Mouse (Mus musculus) cerebellum, adult 9-11 months (tissue): Measurements from ENCODE around the gene 4931429L15Rik.

Experiments used
- DNase-seq: peaks from one replicate; pipeline ENCODE4 v3.0.0; 2022

4931429L15Rik gene

DNA sequence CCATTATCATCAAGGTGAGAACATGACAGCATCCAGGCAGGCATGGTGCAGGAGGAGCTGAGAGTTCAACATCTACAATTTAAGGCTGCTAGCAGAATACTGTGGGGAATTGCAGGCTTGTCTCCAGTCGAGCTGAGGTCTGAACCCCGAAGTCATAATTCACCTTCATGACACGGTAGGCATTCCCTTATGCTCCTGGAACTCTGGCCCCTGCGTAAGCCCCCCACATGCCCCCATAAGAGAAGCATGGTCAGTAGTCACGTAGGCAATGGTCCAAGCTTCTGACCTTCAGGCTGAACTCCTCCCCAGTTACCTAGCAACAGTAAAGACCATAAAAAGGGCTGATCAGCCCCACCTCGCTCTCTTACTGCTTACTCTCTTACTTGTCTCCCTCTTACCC lies at the start of gene 4931429L15Rik:
Gene 4931429L15Rik, minus strand, starts transcription at position 101 of the 400 bp plus-strand sequence.
- peak; percentile 3 for DNase-seq

DNA sequence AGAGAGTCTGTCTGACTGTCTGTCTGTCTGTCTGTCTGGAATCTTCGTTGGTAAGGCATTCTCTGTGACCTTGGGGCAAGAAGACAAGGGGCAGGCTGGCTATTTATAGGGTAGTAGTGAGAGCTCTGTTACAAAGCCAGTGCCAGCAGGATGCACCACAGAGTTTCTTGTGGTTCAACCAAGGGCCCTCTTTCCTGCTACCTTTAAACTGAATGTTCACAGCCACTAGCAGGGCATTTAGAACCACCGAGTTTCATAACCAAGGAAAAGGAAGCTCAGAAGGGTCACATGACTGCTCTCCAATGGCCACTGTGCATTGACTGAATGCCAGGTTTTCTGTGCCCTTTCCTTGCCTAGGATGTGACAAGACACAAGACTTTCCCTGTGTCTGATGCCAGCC lies 42.7 kb upstream of the 4931429L15Rik start:
- DNase-seq = no peak

DNA sequence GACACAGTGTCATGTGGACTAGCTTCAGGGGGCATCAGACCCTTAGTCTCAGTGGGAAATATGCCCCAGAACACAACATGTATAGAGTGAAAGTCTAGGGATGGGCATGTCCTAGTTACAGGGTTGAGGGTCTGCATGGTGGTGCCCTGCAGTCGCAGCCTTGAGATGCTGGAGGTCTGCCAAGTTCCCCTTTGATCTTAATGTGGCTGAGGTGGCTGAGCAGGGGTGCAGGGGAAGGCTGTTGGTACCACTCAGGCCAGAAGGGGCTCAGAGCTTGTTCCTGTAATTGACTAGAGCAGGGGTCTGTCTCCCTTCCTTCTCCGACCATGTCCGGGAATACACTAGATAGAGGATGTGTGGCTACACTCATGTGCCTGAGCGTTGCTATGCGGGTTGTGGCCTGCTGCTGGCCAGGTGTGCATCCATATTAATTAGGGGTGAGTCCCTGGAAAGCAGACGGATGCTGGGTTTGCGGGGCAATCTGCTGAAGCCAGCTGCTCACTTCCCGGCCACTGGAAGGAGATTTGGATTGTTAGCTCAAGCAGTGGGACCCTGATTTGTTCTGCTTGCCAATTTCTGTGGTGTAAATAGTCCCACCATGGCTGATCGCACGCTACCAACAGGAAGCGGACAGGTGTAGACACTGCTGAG lies 41.8 kb upstream of the 4931429L15Rik start:
- DNase-seq = no peak

- DNase-seq = peak; percentile 73
Observed at GRCm38 (mm10) chr9:46353992-46354391, 34.2 kb upstream of the 4931429L15Rik start.

- no peak for DNase-seq
Observed at GRCm38 (mm10) chr9:46353330-46353724, 33.5 kb upstream of the 4931429L15Rik start.

- no peak for DNase-seq
Observed at GRCm38 (mm10) chr9:46352651-46353329, 33.0 kb upstream of the 4931429L15Rik start.

DNA sequence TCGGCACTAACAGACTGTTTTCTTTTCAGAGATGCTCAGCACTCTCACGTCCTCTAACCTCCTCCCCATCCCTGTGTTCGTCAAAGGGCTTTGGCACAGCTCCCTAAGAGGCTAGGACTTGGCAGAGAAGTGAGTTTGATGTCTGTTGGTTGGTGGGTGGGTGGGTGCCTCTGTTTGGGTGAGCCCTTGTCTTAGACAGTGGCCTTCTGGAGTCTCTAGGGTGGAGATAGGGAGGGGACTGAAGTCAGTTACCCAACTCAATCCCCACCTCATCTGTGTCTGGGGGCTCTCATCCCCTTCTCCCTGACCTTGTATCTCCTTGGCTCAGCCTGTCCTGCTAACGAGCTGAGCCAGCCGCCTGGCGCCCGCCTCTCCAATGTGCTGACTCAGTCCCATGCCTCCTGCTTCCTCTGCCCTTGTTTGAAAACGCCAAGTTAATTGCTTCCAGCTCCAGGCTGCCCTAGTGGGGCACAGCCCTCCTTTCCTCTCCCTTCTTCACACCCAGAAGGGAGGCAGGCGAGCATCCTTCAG lies 30.7 kb upstream of the 4931429L15Rik start:
- DNase-seq = no peak

DNA sequence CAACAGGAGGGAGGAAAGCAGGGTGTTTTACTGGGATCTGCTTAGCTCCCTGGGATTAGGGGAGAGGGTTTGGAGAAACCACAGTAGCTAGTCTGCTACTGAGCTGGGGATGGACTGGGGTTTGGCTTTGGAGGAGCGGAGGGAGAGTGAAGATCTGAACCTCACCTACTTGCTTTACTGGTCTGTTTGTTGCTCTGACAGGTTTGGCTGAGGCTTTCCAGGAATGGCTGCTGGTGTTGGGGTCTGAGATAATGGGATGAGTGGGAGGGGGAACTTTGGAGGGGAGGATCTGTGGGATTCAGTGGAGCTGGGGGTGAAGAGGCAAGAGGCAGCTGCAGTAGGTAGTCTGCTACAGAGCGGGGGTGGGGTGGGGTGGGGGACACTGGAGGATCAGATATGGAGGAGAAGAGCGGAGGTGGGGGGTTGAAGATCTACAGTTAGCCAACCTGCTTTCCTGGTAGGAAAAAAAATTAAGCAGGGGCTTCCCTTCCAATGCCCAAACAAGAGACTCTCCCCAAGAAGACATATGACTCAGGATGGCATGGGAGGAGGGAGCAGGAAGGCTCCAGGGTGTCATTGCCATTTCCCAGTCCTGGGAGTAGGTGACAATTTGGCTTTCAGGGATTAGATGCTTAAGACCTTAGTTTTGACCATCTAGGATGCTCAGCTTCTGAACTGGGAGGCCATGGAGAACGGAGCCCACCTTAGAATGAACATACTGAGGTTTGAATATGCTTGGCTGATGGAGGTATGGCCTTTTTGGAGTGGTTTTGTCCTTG lies 26.3 kb upstream of the 4931429L15Rik start:
- DNase-seq = no peak

GRCm38 (mm10) chr9:46339051-46339652 lies 19.4 kb upstream of the 4931429L15Rik start:
- no peak for DNase-seq

GRCm38 (mm10) chr9:46338384-46338783 lies 18.6 kb upstream of the 4931429L15Rik start:
- DNase-seq = no peak

- DNase-seq = peak; percentile 68
Observed at GRCm38 (mm10) chr9:46337852-46338291, 18.1 kb upstream of the 4931429L15Rik start.

DNA sequence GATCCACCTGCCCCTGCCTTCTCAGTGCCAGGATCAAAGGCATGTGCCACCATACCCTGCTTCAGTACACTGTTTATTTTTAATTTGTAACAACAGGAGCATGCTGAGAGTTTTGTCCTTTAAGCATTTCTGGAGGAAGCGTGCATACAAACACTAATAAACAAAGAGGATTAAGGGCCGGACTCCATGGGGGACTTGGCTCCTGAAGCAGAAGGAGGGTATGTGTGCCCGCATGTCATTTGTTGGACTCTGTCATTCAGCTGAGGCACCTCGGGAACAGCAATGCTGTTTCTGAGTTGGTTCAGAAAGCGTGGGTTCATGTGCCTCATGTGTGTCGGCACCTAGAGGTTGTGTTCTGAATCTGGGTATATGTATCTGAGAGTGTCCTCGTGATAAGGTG lies 17.5 kb upstream of the 4931429L15Rik start:
- DNase-seq = peak; percentile 20

DNA sequence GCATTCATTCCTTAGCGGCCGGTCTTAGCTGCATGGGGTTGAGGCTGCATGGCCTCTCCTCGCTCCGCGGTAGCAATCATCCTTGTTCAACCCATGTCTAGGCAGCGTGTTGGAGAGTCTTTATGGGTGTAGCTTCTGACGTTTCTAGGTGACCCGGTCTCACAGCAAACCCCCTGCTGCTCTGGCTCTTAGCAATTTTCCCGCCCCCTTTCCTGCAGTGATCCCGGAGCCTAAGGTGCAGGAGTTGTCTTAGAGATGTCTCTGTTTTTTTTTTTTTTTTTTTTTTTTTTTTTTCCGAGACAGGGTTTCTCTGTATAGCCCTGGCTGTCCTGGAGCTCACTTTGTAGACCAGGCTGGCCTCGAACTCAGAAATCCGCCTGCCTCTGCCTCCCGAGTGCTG lies 16.5 kb upstream of the 4931429L15Rik start:
- DNase-seq = peak; percentile 30

DNA sequence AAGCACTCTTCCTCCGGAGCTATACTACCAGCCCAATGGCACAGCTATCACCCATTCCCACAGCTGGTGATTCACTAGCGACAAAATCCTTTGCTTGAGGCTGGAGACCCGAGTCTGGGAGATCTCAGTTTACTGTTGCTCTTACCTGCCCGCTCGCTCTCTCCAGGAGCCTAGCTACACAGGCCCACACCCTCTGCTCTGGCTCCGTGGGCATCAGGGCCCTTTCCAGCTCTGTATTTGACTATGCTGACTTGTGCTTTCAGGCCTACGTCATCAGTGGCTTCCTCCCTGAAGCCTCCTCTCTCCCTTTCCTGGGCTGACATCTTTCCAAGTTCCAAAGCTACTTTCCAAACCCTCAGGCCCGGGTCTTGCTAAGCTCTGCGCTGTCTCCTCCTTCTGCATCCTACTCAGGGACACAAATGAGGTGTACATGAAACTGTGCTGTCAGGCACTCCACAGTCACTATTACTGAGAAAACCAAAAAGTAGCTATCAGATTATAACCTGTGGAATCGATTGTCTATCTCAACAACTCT lies 15.7 kb upstream of the 4931429L15Rik start:
- peak; percentile 18 for DNase-seq

DNA sequence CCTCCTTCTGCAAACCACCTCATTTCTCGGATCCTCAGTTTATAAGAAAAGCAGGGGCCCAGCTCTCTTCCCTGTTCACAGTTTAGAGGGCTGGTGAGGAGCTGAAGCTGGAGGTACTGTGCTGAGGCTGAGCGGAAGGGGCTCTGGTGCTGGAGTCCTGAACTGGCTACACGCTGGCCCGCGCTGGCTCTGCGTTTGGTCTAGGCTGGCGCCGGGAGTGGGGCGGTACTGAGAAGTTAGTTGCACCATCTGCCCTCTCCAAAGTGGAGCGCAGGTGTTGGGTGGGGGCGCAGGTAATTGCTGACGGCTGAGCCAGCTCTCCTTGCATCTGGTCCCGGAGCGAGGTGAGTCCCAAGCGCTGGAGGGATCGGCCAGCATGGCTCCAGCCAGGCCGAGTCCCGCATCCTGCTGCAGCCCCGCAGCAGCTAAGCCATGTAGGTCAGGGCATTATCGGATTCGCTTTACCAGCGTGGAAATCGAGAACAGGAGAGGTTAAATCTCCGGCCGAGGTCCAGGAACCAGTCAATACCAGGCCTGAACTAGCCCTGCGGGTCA lies 14.8 kb upstream of the 4931429L15Rik start:
- no peak for DNase-seq

GRCm38 (mm10) chr9:46331301-46331700 lies 11.5 kb upstream of the 4931429L15Rik start:
- no peak for DNase-seq

- peak; percentile 47 for DNase-seq
Observed at GRCm38 (mm10) chr9:46330586-46330895, 10.8 kb upstream of the 4931429L15Rik start.

DNA sequence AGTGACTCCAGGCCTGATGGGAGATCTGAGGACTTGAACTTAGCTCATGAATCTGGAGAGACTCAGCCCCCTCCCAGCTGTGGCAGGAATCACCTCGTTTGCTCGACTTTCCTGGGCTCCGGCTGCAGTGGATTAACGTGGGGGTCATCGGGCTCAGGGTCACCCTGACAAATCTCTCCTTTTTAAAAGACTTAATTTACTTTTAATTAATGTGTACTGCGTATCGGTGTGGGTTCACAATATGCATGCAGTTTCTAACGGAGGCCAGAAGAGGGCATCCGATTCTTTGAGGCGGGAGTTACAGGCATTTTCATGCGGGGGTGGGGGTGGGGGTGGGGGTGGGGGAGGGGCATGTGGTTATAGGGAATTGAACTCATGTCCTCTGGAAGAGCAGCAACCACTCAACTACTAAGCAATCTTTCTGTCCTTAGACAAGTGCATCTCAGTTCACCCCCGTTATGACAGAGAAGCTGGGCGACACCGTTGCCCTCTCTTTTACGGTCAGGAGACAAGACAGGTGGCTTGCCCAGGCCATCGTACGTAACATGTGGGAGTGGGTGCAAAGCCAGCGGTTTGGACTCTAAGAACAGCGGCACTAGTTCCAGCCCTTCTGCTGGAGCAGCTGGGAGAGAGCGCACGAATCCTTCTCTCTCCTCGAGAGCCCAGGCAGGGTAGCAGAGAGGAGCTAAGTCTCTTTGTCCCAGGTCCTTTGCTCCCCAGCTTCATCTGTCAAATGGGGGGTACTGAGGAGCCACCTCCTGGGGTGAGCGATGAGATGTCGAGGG lies 10.2 kb upstream of the 4931429L15Rik start:
- peak; percentile 28 for DNase-seq

DNA sequence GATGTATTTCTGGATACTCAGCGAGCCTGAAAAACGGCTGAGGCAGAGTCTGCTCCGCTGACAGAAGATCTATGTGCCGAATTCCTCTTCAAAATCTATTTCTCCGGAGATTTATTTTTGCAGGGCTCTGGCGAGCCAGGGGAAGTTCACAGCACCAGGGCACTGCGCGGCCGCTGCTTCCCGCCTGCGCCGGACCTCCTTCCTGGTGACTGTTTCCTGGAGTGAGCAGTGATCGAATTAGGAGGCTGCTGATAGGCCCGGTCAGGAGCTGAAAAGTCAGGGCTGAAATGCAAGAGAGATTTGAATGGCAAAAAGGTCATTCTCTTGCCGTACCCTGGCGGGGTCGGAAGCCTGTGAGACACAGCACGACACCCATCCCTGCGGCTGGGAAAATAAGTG lies 9.5 kb upstream of the 4931429L15Rik start:
- DNase-seq = peak; percentile 50

DNA sequence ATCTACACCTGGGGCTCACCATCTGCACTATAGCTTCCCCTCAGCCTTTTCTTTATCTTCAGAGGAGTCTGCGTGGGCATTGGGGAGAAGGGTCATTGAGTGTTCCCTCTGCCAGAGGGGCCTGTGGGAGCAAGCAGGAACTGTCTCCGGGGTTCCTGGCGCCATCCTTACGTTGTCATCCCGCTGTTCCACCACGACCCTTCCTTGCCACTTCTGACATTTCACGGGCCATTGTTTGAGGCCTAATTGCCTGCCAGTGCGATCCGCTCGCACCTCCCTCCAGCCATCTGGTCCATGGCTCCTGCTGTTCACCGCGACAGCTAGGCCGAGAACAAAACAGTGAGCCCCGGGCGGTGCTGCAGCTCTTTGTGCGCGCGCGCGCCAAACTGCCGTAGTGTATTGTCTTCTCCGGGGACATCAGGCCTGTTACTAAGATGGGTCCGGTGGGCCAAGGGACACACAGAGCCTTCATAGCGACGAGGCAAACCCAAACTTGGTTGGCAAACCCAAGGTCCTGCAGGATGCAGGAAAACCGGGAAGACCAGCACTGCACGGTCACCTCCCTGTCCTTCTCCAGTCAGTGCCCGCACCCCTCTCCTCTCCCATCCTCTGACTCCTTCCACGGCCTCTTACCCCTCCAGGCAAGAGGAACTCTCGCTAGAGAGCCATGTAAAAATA lies 8.9 kb upstream of the 4931429L15Rik start:
- DNase-seq = peak; percentile 93
